Mouse (Mus musculus): ENCODE results near the gene Mesp2. TPM values are rescaled to one million over a fixed set of nuclear protein-coding genes. Genes with fewer than 3 reads are reported as not detected.
A peak's percentile ranks its signal among the peaks of the same experiment; 100 is the strongest.

Mesp2 gene
- polyA plus RNA-seq, 1 experiment from 2014 or later, result 0.28 TPM

- Histone ChIP-seq H3K27ac (ENCODE audit: low read depth) (peak overlapping the region; percentile 27; the same call in 1 of the 2 replicates), H3K4me1 (ENCODE audit: insufficient read depth) (no peaks in the 10 kb centered on the region), H3K4me3 (ENCODE audit: low read depth, low read length) (no peak overlapping the region), H3K9me3 (ENCODE audit: low read depth, low read length) (no peaks in the 10 kb centered on the region), H3K27me3 (ENCODE audit: insufficient read depth, low read length) (no peaks in the 10 kb centered on the region), H3K36me3 (ENCODE audit: insufficient read depth) (no peaks in the 10 kb centered on the region), H3K4me2 (no peak overlapping the region), H3K9ac (no peak overlapping the region)
- 56% methylated on average over 6 of the region's 6 CpGs for WGBS
- no peak for TF ChIP-seq CTCF (IDR thresholded peaks at IDR 0.05; ENCODE audit: low read depth)
- no peak for DNase-seq
- no peak for ATAC-seq (ENCODE audit: insufficient read depth)
Measured at GRCm38 (mm10) chr7:79831145-79831544, 20.6 kb downstream of the Mesp2 start.

- no peak for TF ChIP-seq CTCF (IDR thresholded peaks at IDR 0.05; ENCODE audit: low read depth)
- no peak overlapping the region for H3K4me3 ChIP-seq (ENCODE audit: low read depth, low read length)
- H3K36me3 ChIP-seq (ENCODE audit: insufficient read depth), result no peaks in the 10 kb centered on the region
- H3K27me3 ChIP-seq (ENCODE audit: insufficient read depth, low read length), result no peaks in the 10 kb centered on the region
- no peaks in the 10 kb centered on the region for H3K9me3 ChIP-seq (ENCODE audit: low read depth, low read length)
- no peaks in the 10 kb centered on the region for H3K4me1 ChIP-seq (ENCODE audit: insufficient read depth)
- WGBS, result 40% methylated on average over 6 of the region's 6 CpGs
- no peak overlapping the region for H3K4me2 ChIP-seq
- DNase-seq, result peak; percentile 60
- ATAC-seq (ENCODE audit: insufficient read depth), result no peak
- H3K9ac ChIP-seq, result no peak overlapping the region
- H3K27ac ChIP-seq (ENCODE audit: low read depth), result peak overlapping the region; percentile 27; the same call in 1 of the 2 replicates
Measured at GRCm38 (mm10) chr7:79831585-79831984, 21.1 kb downstream of the Mesp2 start.

- H3K27ac ChIP-seq (ENCODE audit: low read depth), result no peak overlapping the region
- DNase-seq (no peak), ATAC-seq (ENCODE audit: insufficient read depth) (no peak)
- no peak overlapping the region for H3K9ac ChIP-seq
- no peaks in the 10 kb centered on the region for H3K36me3 ChIP-seq (ENCODE audit: insufficient read depth)
- H3K9me3 ChIP-seq (ENCODE audit: low read depth, low read length), result no peaks in the 10 kb centered on the region
- no peaks in the 10 kb centered on the region for H3K27me3 ChIP-seq (ENCODE audit: insufficient read depth, low read length)
- no peak overlapping the region for H3K4me2 ChIP-seq
- H3K4me3 ChIP-seq (ENCODE audit: low read depth, low read length), result no peak overlapping the region
- TF ChIP-seq CTCF (IDR thresholded peaks at IDR 0.05; ENCODE audit: low read depth), result no peak
- no peaks in the 10 kb centered on the region for H3K4me1 ChIP-seq (ENCODE audit: insufficient read depth)
Measured at GRCm38 (mm10) chr7:79832980-79833379, 22.5 kb downstream of the Mesp2 start.

- no peak overlapping the region for H3K9ac ChIP-seq
- DNase-seq (no peak), ATAC-seq (ENCODE audit: insufficient read depth) (no peak)
- no peaks in the 10 kb centered on the region for H3K4me1 ChIP-seq (ENCODE audit: insufficient read depth)
- H3K4me3 ChIP-seq (ENCODE audit: low read depth, low read length), result no peak overlapping the region
- H3K4me2 ChIP-seq, result no peak overlapping the region
- TF ChIP-seq CTCF (IDR thresholded peaks at IDR 0.05; ENCODE audit: low read depth), result no peak
- no peaks in the 10 kb centered on the region for H3K27me3 ChIP-seq (ENCODE audit: insufficient read depth, low read length)
- no peaks in the 10 kb centered on the region for H3K36me3 ChIP-seq (ENCODE audit: insufficient read depth)
- H3K27ac ChIP-seq (ENCODE audit: low read depth), result no peak overlapping the region
- no peaks in the 10 kb centered on the region for H3K9me3 ChIP-seq (ENCODE audit: low read depth, low read length)
- WGBS, result 96% methylated on average over 6 of the region's 6 CpGs
Measured at GRCm38 (mm10) chr7:79835196-79835595, 24.7 kb downstream of the Mesp2 start.

- Histone ChIP-seq H3K9ac (no peak overlapping the region), H3K4me2 (no peak overlapping the region), H3K36me3 (ENCODE audit: insufficient read depth) (no peaks in the 10 kb centered on the region), H3K27me3 (ENCODE audit: insufficient read depth, low read length) (no peaks in the 10 kb centered on the region), H3K4me3 (ENCODE audit: low read depth, low read length) (no peak overlapping the region), H3K27ac (ENCODE audit: low read depth) (no peak overlapping the region), H3K4me1 (ENCODE audit: insufficient read depth) (no peaks in the 10 kb centered on the region), H3K9me3 (ENCODE audit: low read depth, low read length) (no peaks in the 10 kb centered on the region)
- no peak for TF ChIP-seq CTCF (IDR thresholded peaks at IDR 0.05; ENCODE audit: low read depth)
- WGBS, result 33% methylated on average over 2 of the region's 2 CpGs
- DNase-seq, result no peak
- ATAC-seq (ENCODE audit: insufficient read depth), result no peak
Measured at GRCm38 (mm10) chr7:79837247-79837646, 26.7 kb downstream of the Mesp2 start.

- Histone ChIP-seq H3K4me1 (ENCODE audit: insufficient read depth) (no peaks in the 10 kb centered on the region; the same call in 1 of the 2 replicates), H3K4me2 (no peak overlapping the region), H3K4me3 (ENCODE audit: low read depth, low read length) (no peak overlapping the region), H3K27ac (ENCODE audit: low read depth) (no peak overlapping the region), H3K9ac (no peak overlapping the region), H3K9me3 (ENCODE audit: low read depth, low read length) (no peaks in the 10 kb centered on the region), H3K36me3 (ENCODE audit: insufficient read depth) (no peaks in the 10 kb centered on the region), H3K27me3 (ENCODE audit: insufficient read depth, low read length) (peaks cover 4% of the 10 kb centered on the region; the same call in 1 of the 2 replicates)
- TF ChIP-seq CTCF (IDR thresholded peaks at IDR 0.05; ENCODE audit: low read depth), result no peak
- DNase-seq, result no peak
- ATAC-seq (ENCODE audit: insufficient read depth), result no peak
- 46% methylated on average over 7 of the region's 7 CpGs for WGBS
Measured at GRCm38 (mm10) chr7:79842163-79842562, 31.6 kb downstream of the Mesp2 start.

- Histone ChIP-seq H3K9me3 (ENCODE audit: low read depth, low read length) (no peaks in the 10 kb centered on the region), H3K9ac (no peak overlapping the region), H3K4me3 (ENCODE audit: low read depth, low read length) (no peak overlapping the region), H3K27me3 (ENCODE audit: insufficient read depth, low read length) (peaks cover 6% of the 10 kb centered on the region; the same call in 1 of the 2 replicates), H3K27ac (ENCODE audit: low read depth) (no peak overlapping the region), H3K4me2 (no peak overlapping the region), H3K4me1 (ENCODE audit: insufficient read depth) (no peaks in the 10 kb centered on the region; the same call in 1 of the 2 replicates), H3K36me3 (ENCODE audit: insufficient read depth) (no peaks in the 10 kb centered on the region)
- no peak for TF ChIP-seq CTCF (IDR thresholded peaks at IDR 0.05; ENCODE audit: low read depth)
- WGBS, result 69% methylated on average over 8 of the region's 8 CpGs
- ATAC-seq (ENCODE audit: insufficient read depth) (no peak), DNase-seq (no peak)
Measured at GRCm38 (mm10) chr7:79844090-79844802, 33.7 kb downstream of the Mesp2 start.

Measured in lung, embryonic 14.5 days (tissue).